Comparison of ENCODE assay signal across 8 mouse cellular contexts in genomic region chr2:174917146-174917905, GRCm38 (mm10).
DNase-seq lines count a peak whose midpoint lies in the region; ATAC-seq lines count a peak whose summit lies in the region.

No protein-coding gene starts in this region.

- no peaks in the 10 kb centered on the region for H3K27me3 ChIP-seq in limb, embryonic 10.5 days (ENCODE audit: low read depth, poor library complexity, severe bottlenecking)
- no peaks in the 10 kb centered on the region for H3K27me3 ChIP-seq in stomach, embryonic 16.5 days (ENCODE audit: control insufficient read depth, insufficient read depth, low read length)

- peaks cover 39% of the 10 kb centered on the region for H3K4me1 ChIP-seq in limb, embryonic 10.5 days
- H3K4me1 ChIP-seq in stomach, embryonic 16.5 days (ENCODE audit: control insufficient read depth, insufficient read depth, low read length), result no peaks in the 10 kb centered on the region

- DNase-seq in cerebellum, postnatal 10 days, result peak; percentile 76
- DNase-seq in cerebellum, adult 9-10 months, result no peak
- peak; percentile 70 to 78 for DNase-seq in right cerebral cortex, postnatal 10 days (ENCODE audit: low spot score in 2 of 2)
- DNase-seq in right cerebral cortex, adult 2 months (ENCODE audit: low spot score in 2 of 2), result no peak
- peak; percentile 69 for DNase-seq in limb, embryonic 10.5 days (ENCODE audit: low spot score)
- no peak for DNase-seq in urinary bladder, adult 2 months (ENCODE audit: low spot score)

- 31% methylated on average over 10 of the region's 10 CpGs for WGBS in limb, embryonic 10.5 days
- WGBS in stomach, embryonic 16.5 days, result 17% methylated on average over 10 of the region's 10 CpGs

- H3K36me3 ChIP-seq in limb, embryonic 10.5 days, result no peaks in the 10 kb centered on the region
- no peaks in the 10 kb centered on the region for H3K36me3 ChIP-seq in stomach, embryonic 16.5 days (ENCODE audit: control insufficient read depth, insufficient read depth, low read length)

- H3K9ac ChIP-seq in stomach, embryonic 16.5 days (ENCODE audit: low read length), result no peak overlapping the region

- no peak for ATAC-seq in stomach, embryonic 16.5 days (ENCODE audit: insufficient read depth, low FRiP score)
- no peak for ATAC-seq in megakaryocyte-erythroid progenitor cell, adult 5-6 weeks (replicated peaks; ENCODE audit: low FRiP score, low TSS enrichment, poor library complexity, severe bottlenecking)

- 0 out of 2 replicates have a peak overlapping the region, but pooled peaks have one; percentile 10 for H3K4me3 ChIP-seq in limb, embryonic 10.5 days
- no peak overlapping the region for H3K4me3 ChIP-seq in stomach, embryonic 16.5 days (replicated peaks; ENCODE audit: low read length)

- H3K27ac ChIP-seq in limb, embryonic 10.5 days, result peak overlapping the region; percentile 87
- no peak overlapping the region for H3K27ac ChIP-seq in stomach, embryonic 16.5 days (ENCODE audit: low read length)

- no peaks in the 10 kb centered on the region for H3K9me3 ChIP-seq in limb, embryonic 10.5 days (replicated peaks)
- no peaks in the 10 kb centered on the region for H3K9me3 ChIP-seq in stomach, embryonic 16.5 days (replicated peaks; ENCODE audit: control insufficient read depth, low read length)

- peak overlapping the region; percentile 19 for H3K4me2 ChIP-seq in stomach, embryonic 16.5 days (ENCODE audit: low read depth, low read length)

Comparison
In these comparisons a context has a peak if more than half of its experiments do, and no peak if none do; other contexts are left out.
1. DNase-seq: peak in cerebellum, postnatal 10 days (2 of 2), right cerebral cortex, postnatal 10 days (2 of 2) and limb, embryonic 10.5 days (single experiment); none in cerebellum, adult 9-10 months (single experiment), right cerebral cortex, adult 2 months (0 of 2) and urinary bladder, adult 2 months (single experiment).